Mouse (Mus musculus): ENCODE measurements around the gene Drg1.

The Drg1 gene

DNA sequence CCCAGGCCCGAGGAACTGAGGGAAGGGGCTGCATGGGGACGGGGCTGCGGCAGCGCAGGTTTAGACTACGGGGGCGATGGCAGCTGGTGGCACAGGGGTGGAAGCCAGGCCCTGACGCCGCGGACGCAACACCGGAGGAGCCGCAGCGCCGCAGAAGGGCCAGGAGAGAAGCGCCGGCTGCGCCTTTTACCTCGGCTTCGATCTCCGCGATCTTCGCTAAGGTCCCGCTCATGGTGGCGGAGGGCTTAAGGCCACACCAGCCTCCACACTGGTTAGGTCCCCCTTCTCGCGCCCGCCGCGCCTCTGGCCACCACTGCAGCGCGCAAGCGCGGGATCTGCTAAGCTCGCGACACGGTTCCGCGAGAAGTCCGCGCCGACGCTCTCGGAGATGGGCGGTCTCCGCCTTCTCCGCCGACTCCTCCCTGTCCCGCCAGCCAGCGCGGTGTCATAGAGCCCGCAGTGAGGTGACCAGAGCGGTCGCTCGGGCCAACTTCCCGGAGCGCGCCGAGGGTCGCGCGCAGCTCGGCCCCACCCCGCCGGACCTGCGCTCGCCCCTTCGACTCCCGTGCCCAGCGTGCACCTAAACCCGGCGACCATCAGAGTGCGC lies at the start of gene Drg1:
Gene Drg1 (minus strand): TSS at position 337 of the 607 bp plus-strand sequence.
- peak; percentile 96 for DNase-seq (ENCODE audit: low read depth, low spot score)

DNA sequence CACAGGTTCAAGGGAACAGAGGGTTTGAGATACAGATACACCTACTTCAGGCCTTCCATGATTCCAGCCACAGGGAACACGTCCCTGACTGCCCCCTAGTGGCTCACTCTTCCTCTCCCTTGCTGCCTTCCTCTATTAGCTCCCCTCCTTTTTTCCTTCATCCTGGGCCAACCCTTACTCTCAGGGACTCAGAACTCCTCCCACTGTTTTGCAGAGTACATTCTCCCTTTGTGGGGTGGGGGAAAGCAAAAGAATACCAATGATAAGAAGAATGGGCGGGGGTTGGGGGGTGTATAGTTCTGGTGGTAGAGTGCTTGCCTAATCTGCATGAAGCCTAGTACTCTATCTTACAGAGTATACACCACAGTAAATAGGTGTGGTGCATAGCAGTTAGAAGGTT lies 47.9 kb upstream of the Drg1 start:
- no peak for DNase-seq (ENCODE audit: low read depth, low spot score)

DNA sequence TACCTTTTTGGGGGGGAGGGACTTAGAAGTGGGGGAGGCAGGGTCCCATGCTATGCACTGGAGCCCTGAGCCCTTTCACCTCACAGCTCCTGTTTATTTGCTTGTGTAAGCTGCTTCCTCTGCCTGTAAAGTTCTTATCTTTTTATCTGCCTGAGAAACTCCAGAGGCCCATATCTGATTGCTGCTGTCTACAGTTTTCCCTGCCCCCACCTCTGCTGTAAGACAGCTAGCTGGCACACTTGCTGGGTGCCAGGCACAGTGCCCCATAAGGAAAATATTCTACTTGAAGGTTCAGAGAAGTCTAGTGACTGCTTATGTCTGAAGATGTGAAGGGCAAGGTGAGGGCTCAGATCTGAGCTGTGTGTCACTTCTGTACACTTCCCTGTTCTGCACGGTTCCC lies 47.1 kb upstream of the Drg1 start:
- no peak for DNase-seq (ENCODE audit: low read depth, low spot score)

DNA sequence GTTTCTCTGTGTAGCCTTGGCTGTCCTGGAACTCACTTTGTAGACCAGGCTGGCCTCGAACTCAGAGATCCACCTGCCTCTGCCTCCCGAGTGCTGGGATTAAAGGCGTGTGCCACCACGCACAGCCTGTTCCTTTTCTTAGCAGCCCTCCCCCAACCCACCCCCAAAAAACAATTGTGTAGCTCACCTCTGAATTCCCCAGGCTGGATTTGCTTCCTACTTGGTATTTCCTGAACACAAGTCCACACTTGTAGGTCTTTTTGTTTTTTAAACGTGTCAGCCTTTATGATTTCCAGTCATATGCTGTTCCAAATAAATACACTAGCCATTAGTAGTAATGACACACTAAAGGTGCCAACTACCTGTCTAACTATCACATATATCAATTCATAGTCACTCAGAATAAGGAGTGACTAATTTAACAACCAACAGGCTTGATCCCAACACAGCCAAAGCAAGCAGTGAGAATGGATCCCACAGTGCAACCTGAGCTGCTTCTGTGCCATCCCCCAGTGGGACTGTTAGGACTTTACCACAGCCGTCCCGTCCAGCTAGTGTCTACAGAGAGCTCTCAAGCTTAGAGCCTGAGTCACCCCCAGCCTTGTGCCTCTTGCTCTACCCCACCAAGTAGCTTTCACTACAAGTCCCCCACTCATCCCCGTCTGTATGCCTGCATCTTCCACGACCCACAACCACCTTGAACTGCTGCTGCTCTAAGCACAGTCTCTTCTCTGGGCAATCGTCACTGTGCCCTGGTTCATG lies 45.6 kb upstream of the Drg1 start:
- no peak for DNase-seq (ENCODE audit: low read depth, low spot score)

DNA sequence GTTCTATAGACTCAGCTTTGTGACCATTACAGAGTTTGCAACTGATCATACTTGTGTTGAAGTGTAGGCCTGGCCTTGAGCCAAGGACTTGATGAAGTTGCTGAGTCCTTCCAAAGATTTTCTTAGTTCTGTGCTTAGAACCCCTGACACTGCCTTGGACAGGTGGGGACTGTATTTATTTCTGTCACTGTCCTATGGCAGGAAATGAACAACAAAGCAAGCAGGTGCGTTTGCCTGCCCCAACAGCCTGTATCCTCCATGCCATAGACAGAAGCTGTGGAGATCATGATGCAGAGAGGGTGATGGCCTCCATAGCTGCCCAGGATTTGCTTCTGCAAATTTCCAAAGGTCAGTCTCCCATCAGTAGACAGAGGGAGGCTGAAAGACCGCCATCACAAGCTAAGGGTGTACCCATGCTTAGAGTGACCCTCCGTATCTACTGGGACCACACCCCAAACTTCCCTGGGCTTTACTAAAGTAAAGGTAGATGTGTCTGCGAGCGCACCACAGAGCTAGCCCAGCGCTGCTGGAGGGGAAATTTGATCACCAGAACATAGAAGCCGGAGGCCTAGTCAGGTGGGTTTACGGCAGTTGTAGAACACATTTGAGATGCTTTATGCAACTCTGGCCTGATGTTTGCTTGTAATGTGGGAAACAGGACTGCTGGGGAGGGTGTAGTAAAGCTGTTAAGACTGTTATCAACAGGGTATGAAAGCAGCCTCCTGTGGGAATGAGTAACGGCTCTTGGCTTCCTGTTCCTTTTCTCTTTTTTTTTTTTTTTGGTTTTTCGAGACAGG lies 44.8 kb upstream of the Drg1 start:
- no peak for DNase-seq (ENCODE audit: low read depth, low spot score)

GRCm38 (mm10) chr11:3309884-3310283 lies 43.7 kb upstream of the Drg1 start:
- no peak for DNase-seq (ENCODE audit: low read depth, low spot score)

- DNase-seq (ENCODE audit: low read depth, low spot score): no peak
Measured at GRCm38 (mm10) chr11:3307875-3308274, 41.7 kb upstream of the Drg1 start.

GRCm38 (mm10) chr11:3305821-3306220 lies 39.6 kb upstream of the Drg1 start:
- DNase-seq (ENCODE audit: low read depth, low spot score): peak; percentile 53

- DNase-seq (ENCODE audit: low read depth, low spot score): no peak
Measured at GRCm38 (mm10) chr11:3302792-3303191, 36.6 kb upstream of the Drg1 start.

DNA sequence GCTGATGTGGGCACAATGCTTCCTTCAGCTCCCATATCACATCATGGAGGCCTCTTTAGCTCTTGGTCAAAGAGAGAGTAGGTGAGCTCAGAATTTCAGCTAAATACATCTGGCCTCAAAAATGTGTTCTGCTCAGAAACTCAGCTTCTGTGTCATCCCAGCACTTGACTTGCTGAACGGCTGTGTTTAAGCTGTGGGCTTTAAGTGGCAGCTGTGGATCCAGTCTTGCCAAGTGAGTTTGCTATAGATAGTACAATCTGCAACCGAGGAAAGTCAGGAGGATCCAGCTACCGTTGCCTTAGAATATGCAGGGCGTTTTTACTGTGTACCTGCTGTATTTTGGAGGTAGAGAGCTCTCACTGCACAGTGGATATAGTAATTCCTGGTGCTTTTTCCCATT lies 36.2 kb upstream of the Drg1 start:
- DNase-seq (ENCODE audit: low read depth, low spot score): no peak

DNA sequence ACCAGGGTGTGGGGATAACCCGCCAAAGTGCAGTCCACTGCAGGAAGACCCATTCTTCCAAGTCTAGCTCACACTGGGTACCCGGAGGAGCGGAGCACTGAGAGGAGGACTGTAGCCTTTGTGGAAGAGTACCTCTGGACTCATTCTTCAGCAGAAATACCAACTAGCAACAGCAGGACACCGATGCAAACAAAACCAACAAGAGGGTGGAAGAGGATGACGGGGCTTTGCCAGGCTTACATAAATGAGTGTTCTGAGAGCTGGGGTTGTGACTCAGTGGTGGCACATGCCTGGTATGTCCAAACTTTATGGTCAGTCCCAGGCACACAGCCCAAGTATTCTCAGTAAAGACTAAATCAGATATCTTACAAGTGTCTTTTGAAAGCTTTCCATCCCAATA lies 34.9 kb upstream of the Drg1 start:
- no peak for DNase-seq (ENCODE audit: low read depth, low spot score)

- DNase-seq (ENCODE audit: low read depth, low spot score): no peak
Measured at GRCm38 (mm10) chr11:3298813-3299185, 32.6 kb upstream of the Drg1 start.

DNA sequence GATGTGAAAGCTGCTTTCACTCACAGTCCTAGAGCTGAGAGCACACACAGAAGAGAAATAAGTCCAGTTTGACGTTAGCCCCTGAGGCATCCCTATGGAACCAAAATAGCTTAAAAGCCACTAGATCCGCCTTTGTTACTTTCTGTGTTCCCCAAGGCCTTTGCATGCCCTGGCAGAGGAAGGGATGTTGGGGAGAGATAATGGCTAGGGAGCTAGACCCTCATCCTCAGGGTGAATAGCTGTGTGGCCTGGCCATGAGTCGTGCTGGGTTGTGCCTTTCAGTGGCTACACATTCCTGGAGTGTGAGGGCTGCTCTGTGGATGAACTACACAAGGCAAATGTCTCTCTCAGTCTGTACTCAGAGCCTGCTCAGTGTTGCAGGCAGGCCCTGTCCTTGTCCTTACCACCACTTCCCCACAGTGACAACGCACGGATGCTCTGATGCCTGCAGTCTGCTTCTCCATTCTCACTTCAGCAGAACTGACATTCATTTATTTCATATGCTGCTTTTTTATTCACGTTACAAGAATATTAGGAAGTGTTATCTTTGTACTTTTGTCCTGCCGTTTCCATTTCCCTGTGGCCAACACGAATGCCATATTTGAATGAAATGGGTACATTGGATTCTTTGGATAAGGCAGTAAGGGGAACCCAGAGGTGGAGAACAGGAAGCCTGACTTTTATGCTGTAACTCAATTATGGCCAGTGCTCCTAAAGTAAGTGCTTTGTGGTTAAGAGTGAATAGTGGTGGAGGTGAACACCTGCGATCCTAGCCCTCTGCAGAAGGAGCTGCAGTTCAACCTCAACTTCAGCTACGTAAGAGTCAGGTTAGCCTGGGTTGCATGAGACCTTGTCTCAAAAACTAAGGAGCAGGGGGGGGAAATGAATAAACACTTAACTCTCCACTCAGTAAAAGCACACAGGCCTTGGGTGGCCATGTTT lies 31.9 kb upstream of the Drg1 start:
- DNase-seq (ENCODE audit: low read depth, low spot score): no peak

DNA sequence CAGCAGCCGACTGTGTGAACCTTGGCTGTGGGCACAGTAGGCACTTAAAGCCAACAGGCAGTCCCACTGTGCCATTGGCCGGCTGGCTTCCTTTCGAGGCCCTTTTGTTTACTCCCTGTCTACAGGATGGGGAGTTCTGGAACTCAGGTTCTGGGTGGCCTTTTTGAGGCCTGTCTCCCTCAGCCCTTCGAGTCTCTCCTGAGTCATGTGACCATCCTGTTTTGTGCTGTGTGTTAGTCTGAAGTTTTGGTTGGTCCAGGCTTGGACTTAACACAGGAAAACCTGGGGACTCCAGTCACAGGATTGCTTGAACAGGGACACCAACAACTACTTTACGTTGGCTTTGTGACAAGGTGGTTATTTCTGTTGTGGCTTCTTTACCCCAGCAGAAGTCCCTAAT lies 29.8 kb upstream of the Drg1 start:
- DNase-seq (ENCODE audit: low read depth, low spot score): no peak

- no peak for DNase-seq (ENCODE audit: low read depth, low spot score)
Measured at GRCm38 (mm10) chr11:3294641-3295040, 28.4 kb upstream of the Drg1 start.

DNA sequence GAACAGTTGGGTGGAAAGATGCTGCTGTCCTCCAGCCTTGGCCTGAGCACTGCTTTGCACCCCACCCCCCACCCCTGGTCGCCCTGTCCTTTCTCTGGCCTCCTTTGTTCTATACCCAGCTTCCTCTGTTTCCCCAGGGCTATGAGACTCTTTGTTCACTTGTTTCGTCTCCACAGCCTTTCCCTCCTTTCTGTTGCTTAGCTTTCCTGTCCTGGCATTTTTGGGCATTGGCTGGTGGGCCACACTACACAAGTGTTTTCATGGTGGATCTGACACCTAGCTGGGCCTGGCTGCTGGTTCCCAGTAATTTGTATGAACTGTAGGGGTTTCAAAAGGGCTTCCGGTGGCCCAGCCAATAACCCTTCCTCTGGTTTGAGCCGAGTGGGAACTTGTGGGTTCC lies 27.1 kb upstream of the Drg1 start:
- DNase-seq (ENCODE audit: low read depth, low spot score): no peak

DNA sequence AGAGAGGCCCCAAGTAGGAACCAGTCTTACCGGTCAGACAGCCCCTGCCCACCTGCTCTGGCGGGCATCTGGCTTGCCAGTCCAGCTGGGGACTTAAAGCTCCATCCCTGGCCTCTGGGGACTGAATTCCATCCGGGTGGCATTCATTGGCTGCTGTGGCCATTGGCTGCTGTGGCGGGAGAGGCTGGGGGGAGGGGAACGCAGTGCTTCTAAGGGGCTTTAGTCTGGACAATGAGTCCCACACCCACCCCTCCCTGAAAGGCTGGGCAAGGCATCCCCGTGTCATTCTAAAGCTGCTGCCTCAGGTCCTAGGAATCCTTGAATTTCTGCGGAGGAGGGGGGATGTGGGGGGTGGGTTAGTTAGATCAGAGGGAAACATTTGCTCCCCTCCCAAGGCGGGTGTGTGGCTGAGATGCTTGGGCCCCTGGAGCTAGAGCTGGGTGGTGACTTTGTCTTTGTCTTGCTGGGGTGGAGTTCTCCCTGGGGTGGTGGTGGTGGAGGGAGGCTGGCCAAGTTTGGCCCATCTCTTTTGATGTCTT lies 26.6 kb upstream of the Drg1 start:
- DNase-seq (ENCODE audit: low read depth, low spot score): no peak

- DNase-seq (ENCODE audit: low read depth, low spot score): no peak
Measured at GRCm38 (mm10) chr11:3292062-3292421, 25.8 kb upstream of the Drg1 start.

DNA sequence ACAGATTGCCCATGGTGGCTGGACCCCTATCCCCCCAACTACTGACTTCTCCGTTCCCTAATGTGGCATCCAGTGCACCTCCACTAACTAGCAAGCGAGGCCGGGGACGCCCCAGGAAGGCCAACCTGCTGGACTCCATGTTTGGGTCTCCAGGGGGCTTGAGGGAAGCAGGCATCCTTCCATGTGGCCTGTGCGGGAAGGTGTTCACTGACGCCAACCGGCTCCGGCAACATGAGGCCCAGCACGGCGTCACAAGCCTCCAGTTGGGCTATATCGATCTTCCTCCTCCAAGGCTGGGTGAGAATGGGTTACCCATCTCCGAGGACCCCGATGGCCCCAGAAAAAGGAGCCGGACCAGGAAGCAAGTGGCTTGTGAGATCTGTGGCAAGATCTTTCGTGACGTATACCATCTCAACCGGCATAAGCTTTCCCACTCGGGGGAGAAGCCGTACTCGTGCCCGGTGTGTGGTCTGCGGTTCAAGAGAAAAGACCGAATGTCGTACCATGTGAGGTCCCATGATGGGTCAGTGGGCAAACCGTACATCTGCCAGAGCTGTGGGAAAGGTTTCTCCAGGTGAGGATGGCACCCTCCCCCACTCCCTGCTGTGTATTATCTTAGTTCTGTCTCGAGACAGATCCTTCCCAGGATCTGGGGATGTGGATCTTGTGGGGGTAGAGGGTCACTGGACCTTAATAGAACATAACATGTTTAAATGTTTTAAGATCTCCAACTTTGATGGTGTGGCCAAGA lies 25.3 kb upstream of the Drg1 start:
- DNase-seq (ENCODE audit: low read depth, low spot score): no peak

DNA sequence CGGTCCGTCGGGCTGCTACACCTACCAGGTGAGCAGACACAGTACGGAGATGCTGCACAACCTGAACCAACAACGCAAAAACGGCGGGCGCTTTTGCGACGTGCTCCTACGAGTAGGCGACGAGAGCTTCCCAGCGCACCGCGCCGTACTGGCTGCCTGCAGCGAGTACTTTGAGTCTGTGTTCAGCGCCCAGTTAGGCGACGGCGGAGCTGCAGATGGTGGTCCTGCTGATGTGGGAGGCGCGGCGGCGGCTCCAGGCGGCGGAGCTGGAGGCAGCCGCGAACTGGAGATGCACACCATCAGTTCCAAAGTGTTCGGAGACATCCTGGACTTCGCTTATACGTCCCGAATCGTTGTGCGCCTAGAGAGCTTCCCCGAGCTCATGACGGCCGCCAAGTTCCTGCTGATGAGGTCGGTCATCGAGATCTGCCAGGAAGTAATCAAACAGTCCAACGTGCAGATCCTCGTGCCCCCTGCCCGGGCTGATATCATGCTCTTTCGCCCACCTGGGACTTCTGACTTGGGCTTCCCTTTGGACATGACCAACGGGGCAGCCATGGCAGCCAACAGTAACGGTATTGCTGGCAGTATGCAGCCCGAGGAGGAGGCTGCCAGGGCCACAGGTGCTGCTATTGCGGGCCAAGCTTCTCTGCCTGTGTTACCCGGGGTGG lies 24.6 kb upstream of the Drg1 start:
- no peak for DNase-seq (ENCODE audit: low read depth, low spot score)

Data from skeletal muscle tissue, adult 2 months (tissue).